Mouse (Mus musculus) kidney, embryonic 16.5 days (tissue): ENCODE measurements at regions not wholly inside any gene's neighbourhood (a gene's known extent, or its start where the extent isn't known, plus 50 kb on each side); places are given as distances from the start of the nearest gene placed in this dataset.

Experiments used
- ATAC-seq: fragments of 200-750 bp; cut with Nextera tagmentation; 2 replicates; pipeline ENCODE4 v1.8.0; 2017; ENCODE audit warnings: moderate TSS enrichment; ENCODE audit not compliant: low FRiP score, low TSS enrichment
- H3K27ac ChIP-seq: fragments of 300-500 bp; sonication (generic); 2 replicates; pipeline ENCODE4 v1.5.1; 2014; ENCODE audit warnings: low read length
- H3K27me3 ChIP-seq: fragments of 300-500 bp; sonication (generic); 2 replicates; pipeline ENCODE4 v1.6.1; 2014; ENCODE audit warnings: low read length, control low read depth, mixed read lengths; ENCODE audit not compliant: insufficient read depth
- H3K36me3 ChIP-seq: fragments of 300-500 bp; sonication (generic); 2 replicates; pipeline ENCODE4 v1.6.1; 2014; ENCODE audit warnings: low read length, control low read depth, mixed read lengths; ENCODE audit not compliant: insufficient read depth
- H3K4me1 ChIP-seq: fragments of 300-500 bp; sonication (generic); 2 replicates; pipeline ENCODE4 v1.6.1; 2014; ENCODE audit warnings: low read length, control low read depth, mixed read lengths; ENCODE audit not compliant: insufficient read depth
- H3K4me2 ChIP-seq: fragments of 300-500 bp; sonication (generic); replicated peaks from 2 replicates; pipeline ENCODE4 v1.6.1; 2014; ENCODE audit warnings: low read depth, low read length
- H3K4me3 ChIP-seq: fragments of 300-500 bp; sonication (generic); 2 replicates; pipeline ENCODE4 v1.5.1; 2014; ENCODE audit warnings: mild to moderate bottlenecking, low read length
- H3K9ac ChIP-seq: fragments of 300-500 bp; sonication (generic); replicated peaks from 2 replicates; pipeline ENCODE4 v1.6.1; 2014; ENCODE audit warnings: low read length
- H3K9me3 ChIP-seq: fragments of 300-500 bp; sonication (generic); 2 replicates; pipeline ENCODE4 v1.6.1; 2016; ENCODE audit warnings: low read length, control low read depth
- WGBS: fragments of 180-500 bp; shearing (Covaris S2); extraction: QIAGEN DNeasy Blood & Tissue Kit; methylation state at CpG from one replicate; pipeline ENCODE4 v1.1.7; 2014; 5-methylcytosine and 5-hydroxymethylcytosine counted together

- Histone ChIP-seq H3K36me3 (no peaks in the 10 kb centered on the region), H3K4me1 (no peaks in the 10 kb centered on the region), H3K27ac (no peak overlapping the region), H3K9me3 (no peaks in the 10 kb centered on the region), H3K9ac (no peak overlapping the region), H3K4me3 (no peak overlapping the region), H3K4me2 (no peak overlapping the region), H3K27me3 (peaks cover 15% of the 10 kb centered on the region; the same call in 1 of the 2 replicates)
- WGBS = 75% methylated on average over 2 of the region's 2 CpGs
- no peak for ATAC-seq
Observed at GRCm38 (mm10) chrX:135079388-135079787, 70.4 kb upstream of the Zmat1 start.

- H3K4me1 ChIP-seq = no peaks in the 10 kb centered on the region
- H3K9me3 ChIP-seq = no peaks in the 10 kb centered on the region
- no peak overlapping the region for H3K27ac ChIP-seq
- H3K36me3 ChIP-seq = no peaks in the 10 kb centered on the region
- peaks cover 15% of the 10 kb centered on the region; the same call in 1 of the 2 replicates for H3K27me3 ChIP-seq
- no peak overlapping the region for H3K4me3 ChIP-seq
- 86% methylated on average over 2 of the region's 2 CpGs for WGBS
- no peak overlapping the region for H3K4me2 ChIP-seq
- no peak overlapping the region for H3K9ac ChIP-seq
- no peak for ATAC-seq
Observed at GRCm38 (mm10) chrX:135075903-135076302, 66.9 kb upstream of the Zmat1 start.

- Histone ChIP-seq H3K4me2 (no peak overlapping the region), H3K9me3 (no peaks in the 10 kb centered on the region), H3K4me1 (no peaks in the 10 kb centered on the region), H3K4me3 (no peak overlapping the region), H3K27me3 (peaks cover 10% of the 10 kb centered on the region; the same call in 1 of the 2 replicates), H3K36me3 (no peaks in the 10 kb centered on the region), H3K9ac (no peak overlapping the region), H3K27ac (no peak overlapping the region)
- WGBS = 12% methylated on average over 1 of the region's 1 CpGs
- ATAC-seq = no peak
Observed at GRCm38 (mm10) chrX:135069448-135069847, 60.4 kb upstream of the Zmat1 start.

GRCm38 (mm10) chrX:135060184-135060583, 51.2 kb upstream of the Zmat1 start:
- no peaks in the 10 kb centered on the region for H3K36me3 ChIP-seq
- H3K9ac ChIP-seq = no peak overlapping the region
- 82% methylated on average over 3 of the region's 3 CpGs for WGBS
- H3K4me2 ChIP-seq = no peak overlapping the region
- no peak overlapping the region for H3K27ac ChIP-seq
- ATAC-seq = no peak
- H3K4me3 ChIP-seq = no peak overlapping the region
- H3K9me3 ChIP-seq = no peaks in the 10 kb centered on the region
- peaks cover 18% of the 10 kb centered on the region for H3K27me3 ChIP-seq
- no peaks in the 10 kb centered on the region for H3K4me1 ChIP-seq

GRCm38 (mm10) chrX:135058949-135059348, 49.9 kb upstream of the Zmat1 start:
- H3K4me3 ChIP-seq = no peak overlapping the region
- no peak overlapping the region for H3K9ac ChIP-seq
- no peaks in the 10 kb centered on the region for H3K4me1 ChIP-seq
- no peak overlapping the region for H3K27ac ChIP-seq
- no peak overlapping the region for H3K4me2 ChIP-seq
- no peaks in the 10 kb centered on the region for H3K36me3 ChIP-seq
- H3K27me3 ChIP-seq = peaks cover 21% of the 10 kb centered on the region
- 47% methylated on average over 3 of the region's 3 CpGs for WGBS
- H3K9me3 ChIP-seq = no peaks in the 10 kb centered on the region
- no peak for ATAC-seq
